Mouse (Mus musculus) urinary bladder, postnatal 14 days (tissue): ENCODE data around the gene Mrps35.
A peak's percentile ranks its signal among the peaks of the same experiment; 100 is the strongest.

Experiments used
- DNase-seq: peaks from one replicate; pipeline ENCODE4 v3.0.0; 2021; ENCODE audit warnings: low spot score

Mrps35 gene

DNA sequence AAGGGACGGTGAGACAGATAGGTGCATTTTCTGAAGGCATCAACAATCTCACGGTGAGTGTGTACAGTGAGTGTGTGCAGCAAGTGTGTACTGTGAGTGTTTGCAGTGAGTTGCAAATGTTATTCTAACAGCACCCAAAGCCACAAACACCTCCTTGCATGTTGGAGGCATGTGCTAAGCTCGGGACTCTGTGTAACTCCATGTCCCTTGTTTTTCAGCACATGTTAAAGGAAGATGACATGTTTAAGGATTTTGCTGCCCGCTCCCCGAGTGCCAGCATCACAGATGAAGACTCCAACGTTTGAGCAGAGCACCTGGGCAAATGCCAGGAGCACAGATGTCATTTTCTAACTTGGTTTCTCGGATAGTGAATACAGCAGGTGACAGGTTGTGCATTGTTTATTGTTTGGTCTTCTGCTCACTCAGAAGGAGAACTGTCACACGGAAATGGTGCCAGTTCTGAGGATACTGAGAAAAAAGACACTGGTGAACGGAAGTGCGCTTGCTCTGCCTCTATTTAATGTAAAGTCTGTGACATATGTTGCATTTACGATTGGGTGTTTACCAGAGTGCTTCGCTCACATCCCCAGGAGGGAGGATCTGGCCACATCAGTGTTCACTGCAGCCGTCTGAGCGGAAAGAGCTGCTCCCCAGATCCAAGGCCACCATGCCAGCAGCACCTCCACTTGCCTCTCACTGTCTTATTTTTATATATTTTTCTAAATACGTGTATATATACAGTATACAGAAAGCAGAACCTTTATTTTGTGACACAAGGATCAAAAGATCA, 12.3 kb upstream of the Mrps35 start:
- DNase-seq = no peak

DNA sequence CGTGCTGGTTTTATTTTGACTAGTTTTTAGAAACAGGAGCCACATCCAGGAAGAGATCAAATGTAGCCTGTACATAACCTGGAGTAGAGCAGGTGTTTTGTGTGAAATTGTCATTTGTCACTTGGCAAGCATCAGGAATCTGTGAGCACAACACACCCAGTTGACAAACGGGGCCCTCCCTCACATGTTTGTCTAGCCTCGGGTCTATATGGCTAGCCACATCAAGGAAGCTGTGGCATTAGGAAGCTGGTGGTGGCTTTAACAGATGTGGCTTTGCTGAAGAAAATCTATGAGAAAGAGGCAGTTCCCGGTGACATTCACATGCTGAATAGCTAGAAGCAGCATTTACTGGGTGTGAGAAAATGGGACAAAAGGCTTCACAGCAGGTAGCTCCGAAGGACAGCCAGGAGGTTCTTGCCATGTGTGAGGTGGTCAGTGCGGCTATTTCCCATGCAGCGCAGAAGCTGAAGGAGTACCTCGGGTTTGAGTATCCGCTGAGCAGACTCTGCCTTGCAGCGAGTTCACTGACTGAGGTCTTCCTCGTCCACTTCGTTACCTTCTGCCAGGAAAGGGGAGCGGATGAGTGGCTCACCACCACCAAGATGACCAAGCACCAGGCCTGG, 10.2 kb upstream of the Mrps35 start, which contains the start of gene Rep15:
Gene Rep15, plus strand, starts transcription at position 282 of the 623 bp plus-strand sequence.
- DNase-seq = no peak

DNA sequence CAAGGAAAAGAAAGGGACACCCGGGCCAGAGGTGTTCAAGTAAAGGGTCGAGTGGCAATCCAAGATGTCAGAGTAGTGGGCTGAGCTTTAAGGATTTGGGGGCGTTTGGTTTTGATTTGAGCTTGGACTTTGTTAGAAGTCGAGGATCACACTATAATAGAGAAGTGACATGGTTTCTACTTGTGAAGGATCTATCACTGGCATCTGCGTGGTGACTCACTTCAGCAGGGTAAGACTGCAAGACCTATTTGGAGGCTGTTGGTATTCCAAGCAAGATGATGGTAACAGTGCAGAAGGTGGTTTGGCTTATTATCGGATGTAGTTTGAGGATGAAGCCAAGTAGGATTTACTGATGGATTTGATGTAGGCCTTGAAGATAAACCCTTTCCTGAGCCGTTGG, 1.1 kb downstream of the Mrps35 start:
- DNase-seq = no peak

DNA sequence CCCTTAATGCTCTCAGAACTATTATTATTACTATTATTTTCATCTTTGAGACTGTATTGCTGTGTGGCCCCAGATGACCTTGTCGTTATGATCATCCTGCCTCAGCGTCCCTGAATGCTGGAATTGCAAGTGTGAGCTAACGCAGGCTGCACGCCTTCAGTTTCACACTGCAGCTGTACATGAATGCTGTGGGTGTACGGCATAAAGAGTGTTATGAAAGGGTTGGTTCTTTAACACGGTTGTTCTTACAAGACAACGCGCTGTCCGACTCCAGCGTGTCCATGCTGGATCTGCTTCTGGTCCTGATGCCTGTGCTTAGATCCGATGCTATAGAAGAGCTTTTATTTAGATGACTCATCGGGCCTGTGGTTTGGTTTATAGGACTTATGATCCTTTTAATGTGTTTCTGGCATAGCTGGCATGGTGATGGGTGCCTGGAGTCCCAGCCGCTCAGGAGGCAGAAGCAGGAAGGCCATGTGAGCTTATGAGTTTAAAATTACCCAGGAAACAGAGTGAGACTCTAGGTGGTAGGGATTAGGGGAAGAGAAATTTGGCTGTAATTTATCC, 6.8 kb downstream of the Mrps35 start:
- no peak for DNase-seq

DNA sequence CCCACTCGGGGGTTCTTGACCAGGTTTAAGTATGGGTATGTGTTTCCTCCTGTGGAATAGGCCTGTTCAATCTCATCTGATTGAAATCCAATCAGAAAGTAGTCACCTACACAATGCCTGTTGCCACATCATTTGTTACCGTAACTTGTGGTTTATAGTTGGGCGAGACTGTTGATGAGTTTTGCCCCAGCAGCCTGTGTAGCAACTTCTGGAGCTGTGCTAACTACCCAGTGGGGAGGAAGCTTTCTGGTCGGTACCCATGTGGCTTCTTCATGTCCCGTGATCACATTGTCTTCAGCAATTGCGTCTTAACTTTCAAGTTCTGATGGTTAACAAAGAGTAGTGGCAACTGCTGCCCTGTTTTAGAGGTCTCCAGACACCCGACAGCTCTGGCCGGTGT, 9.1 kb downstream of the Mrps35 start:
- no peak for DNase-seq

DNA sequence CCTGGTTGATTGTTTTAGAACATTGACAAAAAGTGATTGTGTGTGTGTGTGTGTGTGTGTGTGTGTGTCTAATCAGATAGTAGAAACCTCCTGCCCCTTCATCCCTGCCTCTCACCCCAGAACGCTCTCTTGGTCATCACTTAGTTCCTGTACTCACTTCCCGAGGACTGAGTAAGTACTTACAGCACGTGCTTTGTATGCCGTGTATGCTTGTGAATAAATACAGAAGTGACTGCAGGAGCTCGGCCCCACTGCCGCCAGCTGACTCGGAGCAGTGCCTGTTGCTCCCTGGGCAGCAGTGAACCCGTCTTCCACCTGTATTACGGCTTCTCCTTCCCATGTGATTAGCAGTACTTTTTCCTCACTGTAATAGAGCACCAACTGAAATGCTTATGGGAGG, 9.9 kb downstream of the Mrps35 start:
- DNase-seq = no peak

DNA sequence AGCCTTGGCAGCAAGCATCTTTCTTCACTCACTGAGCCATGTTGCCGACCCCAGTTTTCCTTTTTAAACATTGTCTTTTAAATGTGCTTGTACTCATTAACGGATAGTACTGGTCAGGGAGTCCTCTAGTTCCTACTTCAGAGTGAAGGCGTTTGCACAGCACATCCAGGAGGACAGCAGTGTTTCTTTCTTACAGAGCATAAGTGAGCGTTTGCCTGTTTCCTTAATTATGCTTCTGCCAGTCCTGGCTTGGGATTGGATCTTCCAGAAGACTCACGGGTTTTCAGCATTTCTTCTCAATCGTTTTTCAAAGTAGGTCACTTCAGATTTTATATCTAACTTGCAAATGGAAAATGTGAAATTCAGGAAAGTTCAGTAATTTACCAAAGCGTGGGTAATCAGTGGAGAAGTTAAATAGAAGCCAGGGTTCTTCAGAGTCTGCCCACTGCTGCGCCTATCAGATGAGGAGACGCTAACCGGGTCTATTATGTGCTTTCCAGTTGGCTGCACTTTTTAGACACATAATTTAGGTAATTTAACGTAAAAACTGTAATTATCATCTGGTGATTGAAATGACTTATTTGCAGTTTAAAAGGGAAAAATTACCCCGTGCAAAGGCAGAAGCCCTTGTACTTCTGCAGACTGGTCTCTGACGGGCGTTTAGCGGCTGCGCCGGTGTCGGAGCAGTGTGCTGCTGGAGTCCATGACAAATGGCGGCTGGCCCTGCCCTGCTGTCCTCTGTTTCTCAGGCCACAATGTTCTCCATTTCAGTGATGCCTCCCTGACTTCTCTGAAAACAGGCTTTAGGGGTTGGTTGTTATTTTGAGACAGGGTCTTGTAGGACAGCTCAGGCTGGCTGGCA, 11.5 kb downstream of the Mrps35 start:
- no peak for DNase-seq

DNA sequence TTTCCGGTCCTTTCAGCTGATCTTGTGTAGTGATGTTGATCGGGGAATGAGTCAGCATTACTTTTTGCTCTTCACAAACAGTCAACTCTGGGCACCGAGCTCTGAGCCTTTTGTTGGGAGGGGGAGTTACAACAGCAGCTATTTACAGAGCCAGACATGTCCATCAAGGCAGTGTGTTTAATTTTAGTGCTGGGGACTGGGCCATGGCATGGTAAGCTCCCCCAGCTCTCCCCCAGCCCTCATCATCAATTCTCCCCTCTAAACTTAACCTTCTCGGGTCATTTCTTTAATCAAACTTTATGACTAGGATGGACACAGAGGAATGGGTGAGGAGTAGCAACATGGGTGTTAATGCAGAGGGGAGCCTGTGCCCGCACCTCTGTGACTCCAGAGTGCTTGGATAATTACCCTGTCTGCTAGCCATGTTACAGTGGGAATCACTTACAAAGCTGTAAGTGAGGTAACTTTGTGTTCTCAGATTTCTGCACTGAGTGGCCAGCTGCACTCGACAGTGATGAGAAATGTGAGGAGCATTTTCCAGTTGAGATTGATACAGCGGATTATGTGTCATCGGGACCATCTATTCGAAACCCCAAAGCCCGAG, 12.9 kb downstream of the Mrps35 start:
- no peak for DNase-seq

DNA sequence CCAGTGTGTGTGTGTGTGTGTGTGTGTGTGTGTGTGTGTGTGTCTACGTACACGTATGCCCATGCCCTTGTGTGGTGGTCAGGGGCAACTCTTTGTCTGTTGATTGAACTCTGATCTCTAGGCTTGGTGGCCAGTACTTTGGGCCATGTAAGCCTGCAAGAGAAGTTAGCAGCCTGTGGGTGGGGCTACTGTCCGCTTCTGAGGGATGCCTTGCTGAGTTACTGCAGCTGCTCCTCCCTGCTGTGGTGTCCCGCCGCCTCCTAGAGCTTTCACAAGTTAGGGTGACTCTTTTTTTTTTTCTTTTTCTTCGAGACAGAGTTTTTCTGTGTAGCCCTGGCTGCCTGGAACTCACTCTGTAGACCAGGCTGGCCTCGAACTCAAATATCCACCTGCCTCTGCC, 16.8 kb downstream of the Mrps35 start:
- peak; percentile 16 for DNase-seq

DNA sequence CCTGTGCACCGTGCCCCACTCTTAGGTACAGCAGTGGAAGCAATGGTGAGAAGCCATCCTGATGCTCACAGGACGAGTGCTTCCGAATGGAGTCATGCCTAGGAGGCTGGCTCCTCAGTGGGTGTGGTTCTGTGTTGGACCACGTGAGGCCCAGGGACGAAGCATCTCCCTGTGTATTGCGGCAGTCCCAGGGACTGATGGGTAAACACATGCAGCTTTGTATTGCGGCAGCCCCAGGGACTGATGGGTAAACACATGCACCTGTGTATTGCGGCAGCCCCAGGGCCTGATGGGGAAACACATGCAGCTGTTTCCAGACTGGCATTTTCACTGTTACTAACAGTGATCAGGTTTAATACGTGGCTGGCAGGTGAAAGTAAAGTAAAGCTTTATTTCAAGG, 19.1 kb downstream of the Mrps35 start:
- no peak for DNase-seq

DNA sequence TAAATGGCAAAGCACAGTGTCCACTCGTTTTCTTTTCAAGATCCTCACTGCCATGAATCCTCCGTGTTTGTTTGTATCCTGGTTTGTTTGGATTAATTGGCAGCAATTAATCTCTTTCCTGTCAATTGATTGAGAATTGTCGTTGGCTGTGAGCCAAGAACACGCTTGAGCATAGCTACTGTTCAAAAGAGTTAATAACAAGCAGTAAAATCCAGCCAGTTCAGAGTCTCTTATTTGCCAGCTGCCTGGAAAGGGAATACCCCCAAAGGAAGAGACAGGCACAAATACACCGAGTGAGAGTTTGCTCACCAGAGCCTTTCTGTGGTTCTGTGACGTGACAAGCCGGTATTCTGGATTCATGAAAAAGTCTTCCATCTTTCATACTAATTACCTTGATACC, 19.5 kb downstream of the Mrps35 start:
- no peak for DNase-seq

DNA sequence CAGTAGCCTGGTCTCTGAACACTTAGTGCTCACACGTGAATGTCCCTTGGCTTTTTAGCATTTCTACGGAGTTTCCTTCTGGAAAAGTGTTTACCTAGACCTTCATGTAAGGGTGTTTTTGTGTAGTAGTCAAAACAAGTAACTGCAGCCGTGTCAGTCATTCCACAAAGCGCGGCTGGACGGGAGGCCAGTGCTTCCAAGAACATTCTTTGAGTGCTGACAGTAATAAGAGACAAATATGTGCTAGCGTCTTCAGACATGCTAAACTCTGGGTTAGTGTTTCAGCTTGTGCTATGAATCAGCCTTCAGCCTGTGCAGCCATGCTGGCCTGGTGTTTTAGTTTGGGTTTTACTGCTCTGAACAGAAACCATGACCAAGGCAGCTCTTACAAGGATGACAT, 20.1 kb downstream of the Mrps35 start:
- DNase-seq = no peak

DNA sequence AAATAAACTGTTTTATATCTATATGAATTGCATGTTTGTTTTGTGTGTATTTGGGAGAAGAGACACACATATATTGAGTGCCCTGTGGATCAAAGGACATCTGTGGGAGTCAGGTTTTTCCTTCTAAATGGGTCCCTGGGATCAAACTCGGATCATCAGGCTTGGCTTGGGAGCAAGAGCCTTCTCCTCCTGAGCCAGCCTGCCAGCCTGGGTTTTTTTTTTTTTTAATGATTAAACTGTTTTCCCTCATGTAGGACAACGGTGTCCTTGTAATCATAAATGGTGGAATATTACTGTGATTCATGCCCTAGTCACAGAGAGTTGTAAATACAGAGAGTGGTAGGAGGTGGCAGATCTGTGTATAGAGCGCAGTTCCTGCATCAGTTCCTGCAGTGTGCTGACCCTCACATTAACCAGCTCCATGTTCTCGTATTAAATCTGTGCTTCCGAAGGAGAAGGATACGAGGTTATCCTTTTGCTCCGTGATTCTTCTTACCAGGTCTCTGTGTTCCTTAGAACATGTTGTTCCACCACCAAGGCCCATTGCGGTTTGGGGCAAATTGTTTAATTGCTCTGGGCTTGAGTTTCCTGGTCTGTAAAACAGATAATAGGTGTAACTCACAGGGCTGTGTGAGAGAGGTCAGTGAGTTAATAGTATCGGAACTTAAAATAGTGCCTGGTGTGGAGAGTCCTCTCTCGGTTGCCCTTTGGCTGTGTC, 21.8 kb downstream of the Mrps35 start:
- no peak for DNase-seq

DNA sequence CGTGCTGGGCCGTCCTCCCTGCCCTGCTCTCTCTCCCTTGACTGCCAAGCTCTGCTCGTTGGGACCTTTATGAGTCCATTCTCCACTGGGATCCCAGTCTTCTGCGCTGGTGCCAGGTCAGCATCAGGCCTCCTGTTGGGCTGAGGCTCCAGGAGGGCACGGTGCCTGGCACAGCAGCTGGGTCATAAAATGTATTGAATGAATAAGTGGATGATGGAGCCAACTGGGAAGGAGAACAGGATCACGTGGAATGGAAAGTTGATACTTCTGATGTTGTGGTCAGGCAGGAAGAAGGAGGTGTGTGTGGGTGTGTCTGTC, 22.3 kb downstream of the Mrps35 start:
- no peak for DNase-seq

DNA sequence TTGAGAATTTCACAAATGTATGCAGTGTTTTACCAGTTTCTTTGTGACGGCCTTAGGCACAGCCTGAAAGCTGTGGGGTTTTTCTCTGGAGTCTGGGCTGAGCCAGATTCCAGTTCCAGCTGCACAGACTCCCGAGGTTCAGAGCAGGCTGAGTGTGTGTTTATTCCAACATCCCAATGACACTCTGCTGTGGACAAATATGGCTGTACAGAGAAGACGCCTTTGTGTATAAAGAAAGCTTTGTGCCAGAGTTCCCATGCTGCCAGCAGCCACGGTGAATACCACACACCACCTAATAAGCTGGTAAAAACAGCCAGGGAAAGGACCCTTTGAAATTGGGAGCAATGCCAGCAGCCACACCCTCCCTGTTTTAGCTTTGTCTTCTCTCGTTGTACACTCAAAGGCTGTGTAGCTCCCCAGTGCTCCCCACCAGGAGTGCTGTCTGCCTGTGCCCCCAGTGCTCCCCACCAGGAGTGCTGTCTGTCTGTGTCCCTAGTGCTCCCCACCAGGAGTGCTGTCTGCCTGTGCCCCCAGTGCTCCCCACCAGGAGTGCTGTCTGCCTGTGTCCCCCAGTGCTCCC, 33.3 kb downstream of the Mrps35 start:
- peak; percentile 11 for DNase-seq

DNA sequence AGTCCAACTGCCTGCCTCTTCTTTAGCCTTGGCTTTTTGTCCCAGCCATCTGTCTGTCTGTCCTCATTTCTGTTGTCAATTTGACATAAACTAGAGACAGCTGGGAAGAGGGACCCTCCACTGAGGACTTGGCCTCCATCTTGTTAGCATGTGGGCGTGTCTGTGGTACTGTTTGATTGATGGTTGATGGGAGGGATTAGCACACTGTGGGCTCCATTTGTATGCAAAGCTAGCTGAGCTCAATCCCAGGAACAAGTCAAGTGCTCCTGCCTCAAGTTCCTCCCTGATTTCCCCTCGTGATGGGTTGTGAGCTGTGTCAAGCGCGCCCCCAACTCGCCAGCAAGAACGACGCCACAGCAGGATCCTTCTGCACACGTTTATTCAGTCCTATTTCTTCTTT, 34.3 kb downstream of the Mrps35 start:
- no peak for DNase-seq

DNA sequence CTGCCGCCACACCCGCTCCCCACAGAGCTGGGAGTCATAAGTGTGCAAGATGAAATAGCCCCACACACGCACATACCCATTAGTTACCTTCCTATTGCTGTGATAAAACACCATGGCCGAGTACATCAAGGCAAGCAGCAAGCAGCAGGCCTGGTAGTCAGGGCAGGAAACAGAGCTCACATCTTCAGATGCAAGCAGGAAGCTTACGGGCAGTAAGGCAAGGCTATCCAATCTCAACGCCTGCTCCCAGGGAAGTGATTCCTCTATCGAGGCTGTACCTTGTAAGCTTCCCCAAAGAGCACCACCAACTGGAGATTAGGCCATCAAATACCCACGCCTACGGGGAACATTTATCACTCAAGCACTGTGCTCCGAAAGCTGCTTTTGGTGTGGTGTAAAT, 37.4 kb downstream of the Mrps35 start:
- no peak for DNase-seq

DNA sequence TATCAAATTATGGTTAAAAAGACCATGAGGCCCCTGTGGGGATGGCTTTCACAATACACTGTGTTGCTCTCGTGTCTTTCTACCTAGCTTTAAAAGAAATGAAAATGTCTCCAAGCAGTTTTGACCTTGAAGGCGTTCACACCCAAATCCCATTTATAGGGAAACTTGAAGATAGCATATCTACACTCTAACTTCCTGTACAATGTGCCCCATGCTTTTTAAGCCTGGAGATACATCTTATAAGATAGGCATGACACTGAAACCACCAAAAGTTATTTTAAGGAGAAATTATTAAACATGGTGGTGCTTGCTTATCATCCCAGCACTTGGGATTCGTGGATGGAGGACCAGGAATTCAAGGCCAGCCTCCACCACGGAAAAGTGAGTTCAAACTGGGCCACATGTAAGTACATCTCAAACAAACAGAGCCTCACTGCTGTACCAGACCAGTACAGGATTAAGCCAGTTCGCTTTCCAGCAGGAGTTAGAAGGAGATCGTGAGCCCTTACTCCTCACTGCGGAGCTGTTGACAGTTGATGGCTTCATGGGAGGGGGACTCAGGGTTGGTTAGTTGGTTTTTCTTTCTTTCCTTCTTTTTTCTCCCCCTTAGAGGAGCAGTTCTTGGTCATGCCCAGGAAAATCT, 43.0 kb downstream of the Mrps35 start:
- DNase-seq = no peak

DNA sequence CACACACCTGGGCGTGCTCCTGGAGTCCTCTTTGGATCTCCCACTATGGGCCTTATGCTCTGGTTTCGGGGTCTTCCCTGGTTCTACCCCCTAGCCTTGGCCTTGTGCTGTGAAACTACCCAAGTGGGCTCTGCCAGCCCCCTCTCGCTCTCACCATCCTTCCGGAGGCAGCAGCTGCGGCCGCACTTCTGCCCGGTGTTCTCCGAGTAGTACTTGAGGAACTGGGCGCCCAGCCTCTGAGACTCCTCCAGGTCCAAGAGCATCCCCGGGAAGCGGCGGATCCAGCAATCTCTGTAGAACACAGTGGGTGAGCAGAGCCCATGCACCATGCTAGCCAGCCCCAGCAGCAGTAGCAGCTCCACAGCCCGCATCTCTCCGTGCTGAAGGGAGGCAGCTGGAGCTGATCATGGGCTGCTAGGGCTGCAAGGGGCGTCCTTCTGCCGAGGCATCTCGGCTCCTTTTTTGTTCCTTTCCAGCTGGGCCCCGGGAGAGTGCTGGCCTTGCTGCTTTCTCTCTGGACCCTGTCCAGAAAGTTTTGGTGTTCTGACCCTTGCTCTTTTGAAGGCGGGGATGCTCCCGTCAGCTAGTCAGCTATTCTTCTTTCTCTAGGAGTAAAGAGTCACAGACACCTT, 44.1 kb downstream of the Mrps35 start, which contains the start of gene Mansc4:
Gene Mansc4, minus strand, starts transcription at position 439 of the 632 bp plus-strand sequence.
- peak; percentile 39 for DNase-seq

DNA sequence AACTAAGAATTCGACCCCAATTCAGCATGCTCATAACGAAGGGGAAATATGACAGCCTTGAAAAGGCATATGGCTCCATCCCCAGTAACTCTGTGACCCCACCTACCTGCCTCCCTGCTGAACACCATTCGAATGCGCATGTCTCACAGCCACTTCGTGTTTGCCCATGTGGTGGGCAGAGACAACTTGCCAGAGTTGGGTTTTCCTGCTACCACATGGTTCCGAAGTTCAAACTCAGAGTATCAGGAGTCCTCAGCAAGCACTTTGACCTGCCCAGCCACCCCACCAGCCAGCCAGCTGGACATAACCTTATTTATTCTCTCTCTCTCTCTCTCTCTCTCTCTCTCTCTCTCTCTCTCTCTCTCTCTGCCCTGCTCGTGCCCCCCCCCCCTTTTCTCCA, 45.2 kb downstream of the Mrps35 start:
- no peak for DNase-seq
